Mouse (Mus musculus): Measurements from ENCODE around the gene H6pd. TPM values are rescaled to one million over a fixed set of nuclear protein-coding genes. Genes with fewer than 3 reads are reported as not detected.
A peak's percentile ranks its signal among the peaks of the same experiment; 100 is the strongest.

H6pd gene
- total and polyA plus RNA-seq, 3 experiments: 6.9 to 10.8 TPM; not detected in 1

DNA sequence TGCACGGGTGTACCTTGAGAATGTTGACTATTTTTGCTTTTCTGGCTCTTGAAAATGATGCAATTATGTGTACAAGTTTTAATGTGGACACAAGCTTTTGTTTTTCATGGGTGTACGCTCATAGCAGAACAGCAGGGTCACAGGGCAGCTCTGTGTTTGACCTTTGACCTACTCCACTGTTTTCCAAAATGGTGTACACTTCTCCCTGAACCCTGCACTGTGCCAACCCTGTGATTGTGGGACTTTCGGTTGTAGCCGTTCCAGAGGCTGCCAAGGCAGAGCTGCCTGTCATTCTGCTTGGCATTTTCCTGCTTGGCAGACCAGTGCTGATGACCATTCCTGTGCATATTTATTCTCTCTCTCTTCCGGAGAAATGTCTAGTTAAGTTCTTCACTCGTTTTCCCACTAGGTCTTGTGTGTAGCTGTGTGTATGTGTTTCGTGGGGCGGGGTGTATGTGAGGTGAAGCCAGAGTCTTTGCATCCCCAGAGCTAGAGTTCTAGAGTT lies 4.4 kb upstream of the H6pd start:
- no peaks in the 10 kb centered on the region for H3K9me3 ChIP-seq (replicated peaks; ENCODE audit: insufficient read depth, low read length)
- no peak for TF ChIP-seq CTCF (IDR thresholded peaks at IDR 0.05 in 2 of 3, conservative IDR thresholded peaks at IDR 0.05 in 1 of 3; ENCODE audit: control insufficient read depth in 1 of 3, insufficient read depth in 1 of 3, low read depth in 2 of 3, low read length in 3 of 3, poor library complexity in 1 of 3, severe bottlenecking in 1 of 3)
- no peak for TF ChIP-seq UBTF (IDR thresholded peaks at IDR 0.05; ENCODE audit: borderline replicate concordance, insufficient read depth, low read depth, low read length)
- TF ChIP-seq E2F4 (IDR thresholded peaks at IDR 0.05; ENCODE audit: borderline replicate concordance, low read depth, low read length): no peak
- no peak for TF ChIP-seq ZC3H11A (IDR thresholded peaks at IDR 0.05; ENCODE audit: low read depth, low read length)
- TF ChIP-seq USF2 (IDR thresholded peaks at IDR 0.05; ENCODE audit: borderline replicate concordance in 1 of 2, insufficient read depth in 1 of 2, low read depth in 1 of 2, low read length in 2 of 2): no peak
- no peak for TF ChIP-seq EP300 (IDR thresholded peaks at IDR 0.05; ENCODE audit: low read depth in 1 of 2, low read length in 2 of 2)
- no peak for TF ChIP-seq MYB (IDR thresholded peaks at IDR 0.05; ENCODE audit: low read depth, low read length)
- no peak for TF ChIP-seq CHD1 (IDR thresholded peaks at IDR 0.05; ENCODE audit: low read depth, low read length)
- no peak for TF ChIP-seq MYC (IDR thresholded peaks at IDR 0.05; ENCODE audit: low read depth, low read length)
- no peak for TF ChIP-seq TAL1 (IDR thresholded peaks at IDR 0.05; ENCODE audit: low read length)
- TF ChIP-seq POLR2A (IDR thresholded peaks at IDR 0.05; ENCODE audit: control insufficient read depth in 1 of 2, insufficient read depth in 1 of 2, low read depth in 1 of 2, low read length in 2 of 2, poor library complexity in 1 of 2): no peak
- no peak for TF ChIP-seq RCOR1 (IDR thresholded peaks at IDR 0.05; ENCODE audit: low read depth, low read length)
- H3K4me1 ChIP-seq (ENCODE audit: control insufficient read depth in 1 of 2, insufficient read depth in 2 of 2, low read length in 2 of 2): peaks cover 12 to 45% of the 10 kb centered on the region in 2 experiments
- no peak overlapping the region for H3K4me3 ChIP-seq (ENCODE audit: control insufficient read depth in 1 of 2, insufficient read depth in 1 of 2, low read depth in 2 of 2, low read length in 2 of 2)
- H3K79me2 ChIP-seq (ENCODE audit: control insufficient read depth, insufficient read depth, low read length, poor library complexity): peaks cover 4% of the 10 kb centered on the region; the same call in 1 of the 2 replicates
- no peak for DNase-seq (ENCODE audit: low read depth, low spot score)
- H3K9ac ChIP-seq (ENCODE audit: control insufficient read depth, low read depth, low read length, poor library complexity, severe bottlenecking): no peak overlapping the region
- H3K36me3 ChIP-seq (ENCODE audit: control insufficient read depth in 1 of 2, insufficient read depth in 2 of 2, low read length in 2 of 2): peaks cover 0 to 15% of the 10 kb centered on the region in 2 experiments; a peak in 2 of 4 replicates
- H3K27ac ChIP-seq (ENCODE audit: control insufficient read depth, low read depth, low read length): no peak overlapping the region
- H3K27me3 ChIP-seq (ENCODE audit: control insufficient read depth in 1 of 2, insufficient read depth in 2 of 2, low read length in 2 of 2): no peaks in the 10 kb centered on the region

DNA sequence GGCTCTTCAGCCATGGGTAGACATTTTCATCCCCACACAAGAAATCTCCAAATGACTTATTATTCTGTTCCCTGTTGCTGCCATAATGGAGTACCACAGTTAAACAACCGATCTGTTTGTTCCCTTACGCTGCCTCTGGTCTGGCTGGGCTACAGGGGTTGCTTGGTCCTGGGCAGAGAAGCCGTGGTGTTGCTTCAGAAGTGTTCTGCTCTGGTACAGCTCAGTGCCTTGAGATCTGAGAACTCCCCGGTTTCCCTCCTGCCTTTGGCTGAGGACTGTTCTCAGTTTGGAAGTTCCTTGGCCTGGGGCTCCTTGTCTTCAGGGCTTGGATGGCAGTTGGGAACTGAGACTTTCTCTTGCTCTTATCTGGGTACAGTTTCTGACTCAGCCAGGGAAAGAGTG lies 3.5 kb upstream of the H6pd start:
- no peaks in the 10 kb centered on the region for H3K27me3 ChIP-seq (ENCODE audit: control insufficient read depth in 1 of 2, insufficient read depth in 2 of 2, low read length in 2 of 2)
- peak overlapping the region; percentile 35 to 54; a peak in 3 of 4 replicates for H3K4me3 ChIP-seq (ENCODE audit: control insufficient read depth in 1 of 2, insufficient read depth in 1 of 2, low read depth in 2 of 2, low read length in 2 of 2)
- H3K9ac ChIP-seq (ENCODE audit: control insufficient read depth, low read depth, low read length, poor library complexity, severe bottlenecking): peak overlapping the region; percentile 32
- peaks cover 7% of the 10 kb centered on the region for H3K79me2 ChIP-seq (ENCODE audit: control insufficient read depth, insufficient read depth, low read length, poor library complexity)
- DNase-seq (ENCODE audit: low read depth, low spot score): peak; percentile 48
- peaks cover 0 to 19% of the 10 kb centered on the region in 2 experiments; a peak in 2 of 4 replicates for H3K36me3 ChIP-seq (ENCODE audit: control insufficient read depth in 1 of 2, insufficient read depth in 2 of 2, low read length in 2 of 2)
- H3K27ac ChIP-seq (ENCODE audit: control insufficient read depth, low read depth, low read length): peak overlapping the region; percentile 56
- H3K4me1 ChIP-seq (ENCODE audit: control insufficient read depth in 1 of 2, insufficient read depth in 2 of 2, low read length in 2 of 2): peaks cover 12 to 52% of the 10 kb centered on the region in 2 experiments
- no peaks in the 10 kb centered on the region for H3K9me3 ChIP-seq (replicated peaks; ENCODE audit: insufficient read depth, low read length)
- TF ChIP-seq TAL1 (IDR thresholded peaks at IDR 0.05; ENCODE audit: low read length) (no peak), USF2 (IDR thresholded peaks at IDR 0.05; ENCODE audit: borderline replicate concordance in 1 of 2, insufficient read depth in 1 of 2, low read depth in 1 of 2, low read length in 2 of 2) (no peak), POLR2AphosphoS2 (IDR thresholded peaks at IDR 0.05; ENCODE audit: low read length) (no peak), ELF1 (IDR thresholded peaks at IDR 0.05; ENCODE audit: low read depth, low read length) (no peak), ETS1 (IDR thresholded peaks at IDR 0.05; ENCODE audit: low read depth, low read length) (no peak), MXI1 (IDR thresholded peaks at IDR 0.05; ENCODE audit: low read depth, low read length) (no peak), EP300 (IDR thresholded peaks at IDR 0.05; ENCODE audit: low read depth in 1 of 2, low read length in 2 of 2) (no peak), MAX (IDR thresholded peaks at IDR 0.05; ENCODE audit: low read length) (no peak), GABPA (IDR thresholded peaks at IDR 0.05; ENCODE audit: low read depth, low read length) (no peak), RAD21 (IDR thresholded peaks at IDR 0.05; ENCODE audit: low read depth, low read length) (no peak), BHLHE40 (IDR thresholded peaks at IDR 0.05; ENCODE audit: borderline replicate concordance, low read depth, low read length) (no peak), POLR2AphosphoS5 (IDR thresholded peaks at IDR 0.05; ENCODE audit: borderline replicate concordance, low read depth, low read length) (no peak), MYB (IDR thresholded peaks at IDR 0.05; ENCODE audit: low read depth, low read length) (no peak), USF1 (IDR thresholded peaks at IDR 0.05; ENCODE audit: low read depth, low read length) (no peak), POLR2A (IDR thresholded peaks at IDR 0.05; ENCODE audit: control insufficient read depth in 1 of 2, insufficient read depth in 1 of 2, low read depth in 1 of 2, low read length in 2 of 2, poor library complexity in 1 of 2) (no peak), SMC3 (IDR thresholded peaks at IDR 0.05; ENCODE audit: low read depth, low read length) (no peak)
